Mouse (Mus musculus): Measurements from ENCODE around the gene Tmem104.

- TF ChIP-seq CTCF (IDR thresholded peaks at IDR 0.05; ENCODE audit: borderline replicate concordance, control insufficient read depth, extremely low read depth, insufficient read depth, low read length, poor library complexity), result no peak
- TF ChIP-seq POLR2A (IDR thresholded peaks at IDR 0.05; ENCODE audit: control insufficient read depth, extremely low read depth, insufficient read depth, low read length, poor library complexity), result no peak
These were observed 99.1 kb downstream of the Tmem104 start for GRCm38 (mm10) chr11:115286201-115286993.

Data from thymus, adult 2 months (tissue).